Mouse (Mus musculus) CH12.LX (cell line): Measurements from ENCODE around the gene Ccdc65. TPM values are rescaled to one million over a fixed set of nuclear protein-coding genes. Genes with fewer than 3 reads are reported as not detected.

ENCODE experiments used
- DNase-seq: peaks from one replicate; pipeline ENCODE4 v3.0.0-alpha.2; 2013; ENCODE audit errors: extremely low read depth
- H3K27ac ChIP-seq: 2 replicates; pipeline ENCODE4 v1.5.1; 2012; ENCODE audit warnings: low read depth, mild to moderate bottlenecking, control low read depth, moderate library complexity; ENCODE audit not compliant: insufficient read depth
- H3K27me3 ChIP-seq: replicated peaks from 2 replicates; pipeline ENCODE3; 2012; ENCODE audit warnings: inconsistent platforms
- H3K36me3 ChIP-seq, 2 experiments: replicated peaks in 1 of 2; 2 replicates each; pipeline versions ENCODE3 to v1.6.1; 2012; ENCODE audit warnings: inconsistent platforms in 1 of 2, low read length in 1 of 2, mild to moderate bottlenecking in 1 of 2, mixed read lengths in 1 of 2, moderate library complexity in 1 of 2; ENCODE audit not compliant: control insufficient read depth in 1 of 2, insufficient read depth in 1 of 2
- H3K4me1 ChIP-seq, 2 experiments: 2 replicates each; pipeline ENCODE4 v1.6.1; 2012; ENCODE audit warnings: inconsistent platforms in 1 of 2, moderate library complexity in 1 of 2; ENCODE audit not compliant: insufficient read depth in 2 of 2, control insufficient read depth in 1 of 2
- H3K4me2 ChIP-seq: 2 replicates; pipeline ENCODE4 v1.6.1; 2012; ENCODE audit warnings: low read depth, mild to moderate bottlenecking, control low read depth; ENCODE audit not compliant: poor library complexity, insufficient read depth, severe bottlenecking
- H3K4me3 ChIP-seq, 3 experiments: fragments of 150-350 bp in 1 of 3; sonication (generic) in 1 of 3; replicated peaks in 1 of 3; 2 replicates each; pipeline versions ENCODE3 to v1.5.1; 2011 to 2012; ENCODE audit warnings: low read depth in 2 of 3, low read length in 2 of 3, mild to moderate bottlenecking in 2 of 3, moderate library complexity in 2 of 3, control low read depth in 1 of 3, improper control_type of control experiment in 1 of 3, inconsistent platforms in 1 of 3, mixed read lengths in 1 of 3; ENCODE audit not compliant: poor library complexity in 1 of 3
- H3K79me2 ChIP-seq: replicated peaks from 2 replicates; pipeline ENCODE4 v1.6.1; 2012; ENCODE audit warnings: mild to moderate bottlenecking, moderate library complexity; ENCODE audit not compliant: control insufficient read depth, poor library complexity, insufficient read depth, severe bottlenecking; ENCODE audit errors: extremely low read depth
- H3K9ac ChIP-seq: 2 replicates; pipeline ENCODE4 v1.6.1; 2012; ENCODE audit warnings: low read depth, mild to moderate bottlenecking, control low read depth, moderate library complexity; ENCODE audit not compliant: insufficient read depth
- H3K9me3 ChIP-seq: replicated peaks from 2 replicates; pipeline ENCODE3; 2012; ENCODE audit warnings: low read length, inconsistent platforms, mixed read lengths
- BHLHE40 ChIP-seq: IDR thresholded peaks from 2 replicates; pipeline ENCODE4 v1.6.1; 2011; ENCODE audit warnings: mild to moderate bottlenecking, low read depth, low read length, improper control_type of control experiment
- CHD1 ChIP-seq: IDR thresholded peaks from 2 replicates; pipeline ENCODE4 v1.6.1; 2012; ENCODE audit warnings: low read depth, low read length, improper control_type of control experiment, inconsistent platforms
- CTCF ChIP-seq, 2 experiments: IDR thresholded peaks in 1 of 2; conservative IDR thresholded peaks in 1 of 2; 2 replicates each; pipeline ENCODE4 v1.5.1; 2011 to 2012; ENCODE audit warnings: low read depth in 2 of 2, low read length in 2 of 2, improper control_type of control experiment in 1 of 2, inconsistent platforms in 1 of 2, mild to moderate bottlenecking in 1 of 2, moderate library complexity in 1 of 2
- E2F4 ChIP-seq: IDR thresholded peaks from 2 replicates; pipeline ENCODE4 v1.6.1; 2011; ENCODE audit warnings: low read depth, low read length, improper control_type of control experiment; ENCODE audit not compliant: insufficient replicate concordance
- EP300 ChIP-seq: IDR thresholded peaks from 2 replicates; pipeline ENCODE4 v1.6.1; 2011; ENCODE audit warnings: low read length, improper control_type of control experiment
- GABPA ChIP-seq: IDR thresholded peaks from 2 replicates; pipeline ENCODE4 v1.6.1; 2012; ENCODE audit warnings: low read depth, low read length, improper control_type of control experiment, inconsistent platforms; ENCODE audit not compliant: insufficient replicate concordance
- HCFC1 ChIP-seq: IDR thresholded peaks from 2 replicates; pipeline ENCODE4 v1.6.1; 2012; ENCODE audit warnings: low read depth, mild to moderate bottlenecking, inconsistent platforms, low read length, improper control_type of control experiment
- JUN ChIP-seq: IDR thresholded peaks from 2 replicates; pipeline ENCODE4 v1.6.1; 2011; ENCODE audit warnings: low read depth, mild to moderate bottlenecking, low read length, improper control_type of control experiment, moderate library complexity; ENCODE audit not compliant: insufficient read depth
- JUND ChIP-seq: conservative IDR thresholded peaks from 2 replicates; pipeline ENCODE4 v1.6.1; 2011; ENCODE audit warnings: low read depth, low read length, improper control_type of control experiment
- KAT2A ChIP-seq: IDR thresholded peaks from 2 replicates; pipeline ENCODE4 v1.6.1; 2012; ENCODE audit warnings: low read length, improper control_type of control experiment, inconsistent platforms; ENCODE audit not compliant: insufficient replicate concordance
- MAFK ChIP-seq: IDR thresholded peaks from 2 replicates; pipeline ENCODE4 v1.6.1; 2011; ENCODE audit warnings: low read length, improper control_type of control experiment; ENCODE audit not compliant: insufficient replicate concordance
- MAX ChIP-seq: IDR thresholded peaks from 2 replicates; pipeline ENCODE4 v1.6.1; 2011; ENCODE audit warnings: low read length, improper control_type of control experiment
- MAZ ChIP-seq: IDR thresholded peaks from 2 replicates; pipeline ENCODE4 v1.6.1; 2012; ENCODE audit warnings: low read depth, mild to moderate bottlenecking, inconsistent platforms, low read length, improper control_type of control experiment, moderate library complexity
- MEF2A ChIP-seq: IDR thresholded peaks from 2 replicates; pipeline ENCODE4 v1.6.1; 2014; ENCODE audit warnings: low read depth, mild to moderate bottlenecking, inconsistent platforms, low read length, improper control_type of control experiment, borderline replicate concordance
- MYC ChIP-seq: IDR thresholded peaks from 2 replicates; pipeline ENCODE4 v1.6.1; 2011; ENCODE audit warnings: low read depth, mild to moderate bottlenecking, improper control_type of control experiment, low read length
- NRF1 ChIP-seq: IDR thresholded peaks from 2 replicates; pipeline ENCODE4 v1.6.1; 2014; ENCODE audit warnings: low read depth, mild to moderate bottlenecking, inconsistent platforms, low read length, improper control_type of control experiment, moderate library complexity
- PAX5 ChIP-seq: IDR thresholded peaks from 2 replicates; pipeline ENCODE4 v1.6.1; 2012; ENCODE audit warnings: low read length, inconsistent platforms, mixed read lengths
- POLR2A ChIP-seq: IDR thresholded peaks from 2 replicates; pipeline ENCODE4 v1.6.1; 2011; ENCODE audit warnings: low read depth, mild to moderate bottlenecking, improper control_type of control experiment, low read length
- POLR2AphosphoS2 ChIP-seq: IDR thresholded peaks from 2 replicates; pipeline ENCODE4 v1.6.1; 2011; ENCODE audit warnings: low read depth, low read length, improper control_type of control experiment
- RAD21 ChIP-seq: IDR thresholded peaks from 2 replicates; pipeline ENCODE4 v1.6.1; 2011; ENCODE audit warnings: low read depth, mild to moderate bottlenecking, low read length, improper control_type of control experiment, moderate library complexity
- RCOR1 ChIP-seq: conservative IDR thresholded peaks from 2 replicates; pipeline ENCODE4 v1.6.1; 2012; ENCODE audit warnings: low read depth, mild to moderate bottlenecking, inconsistent platforms, low read length, improper control_type of control experiment
- SIN3A ChIP-seq: IDR thresholded peaks from 2 replicates; pipeline ENCODE4 v1.6.1; 2012; ENCODE audit warnings: low read length, improper control_type of control experiment, inconsistent platforms
- SMC3 ChIP-seq: IDR thresholded peaks from 2 replicates; pipeline ENCODE4 v1.6.1; 2011; ENCODE audit warnings: low read depth, low read length, improper control_type of control experiment
- TBP ChIP-seq: conservative IDR thresholded peaks from 2 replicates; pipeline ENCODE4 v1.6.1; 2011; ENCODE audit warnings: low read depth, low read length, improper control_type of control experiment
- TCF12 ChIP-seq: IDR thresholded peaks from 2 replicates; pipeline ENCODE4 v1.6.1; 2014; ENCODE audit warnings: low read depth, mild to moderate bottlenecking, inconsistent platforms, low read length, improper control_type of control experiment
- UBTF ChIP-seq: IDR thresholded peaks from 2 replicates; pipeline ENCODE4 v1.6.1; 2012; ENCODE audit warnings: low read depth, mild to moderate bottlenecking, inconsistent platforms, low read length, improper control_type of control experiment, moderate library complexity
- USF1 ChIP-seq: IDR thresholded peaks from 2 replicates; pipeline ENCODE4 v1.6.1; 2014; ENCODE audit warnings: low read depth, mild to moderate bottlenecking, inconsistent platforms, low read length, improper control_type of control experiment
- USF2 ChIP-seq: conservative IDR thresholded peaks from 2 replicates; pipeline ENCODE4 v1.6.1; 2011; ENCODE audit warnings: low read depth, low read length, improper control_type of control experiment
- ZC3H11A ChIP-seq: IDR thresholded peaks from 2 replicates; pipeline ENCODE4 v1.6.1; 2012; ENCODE audit warnings: low read depth, mild to moderate bottlenecking, inconsistent platforms, low read length, improper control_type of control experiment
- ZKSCAN1 ChIP-seq: IDR thresholded peaks from 2 replicates; pipeline ENCODE4 v1.6.1; 2012; ENCODE audit warnings: low read depth, inconsistent platforms, low read length, improper control_type of control experiment, borderline replicate concordance
- ZMIZ1 ChIP-seq: IDR thresholded peaks from 2 replicates; pipeline ENCODE4 v1.6.1; 2012; ENCODE audit warnings: low read depth, mild to moderate bottlenecking, inconsistent platforms, low read length, improper control_type of control experiment
- ZNF384 ChIP-seq: IDR thresholded peaks from 2 replicates; pipeline ENCODE4 v1.6.1; 2012; ENCODE audit warnings: low read depth, low read length, improper control_type of control experiment, inconsistent platforms
- dilution Hi-C: fragments of 300-500 bp; cut with MboI; formaldehyde crosslinking; loops from 2 replicates; pipeline ENCODE4 v1.14.3; 2020; ENCODE audit warnings: low sequenced_read_pairs; ENCODE audit not compliant: extremely low pct_unique_long_range_greater_than_20kb, extremely low pct_ligation_motif_present
- in situ Hi-C: fragments of 300-500 bp; cut with MboI; formaldehyde crosslinking; loops from 3 replicates; pipeline ENCODE4 v1.14.3; 2019; ENCODE audit warnings: low sequenced_read_pairs, low pct_ligation_motif_present, low pct_unique_long_range_greater_than_20kb, mixed read lengths
- polyA plus RNA-seq: library from polyadenylated mRNA; unstranded; fragments of >175 nt; gene quantifications from 2 replicates; pipeline ENCODE4 v1.2.1, GENCODE M21; 2012; ENCODE audit warnings: low read depth; ENCODE audit not compliant: insufficient read length
- total RNA-seq, 2 experiments: library from RNA; depleted of rRNA; stranded (reverse); fragments of 300-350 nt in 1 of 2; fragments of >200 nt in 1 of 2; gene quantifications; 2 replicates each; pipeline ENCODE4 v1.2.3; 2012 to 2014

Gene Ccdc65
- total and polyA plus RNA-seq, 3 experiments: 0.11 to 0.13 TPM; not detected in 1

GRCm38 (mm10) chr15:98704312-98704711, 3.7 kb upstream of the Ccdc65 start:
- Histone ChIP-seq H3K4me3 (no peak overlapping the region), H3K4me1 (peaks cover 4 to 16% of the 10 kb centered on the region in 2 experiments; a peak in 3 of 4 replicates), H3K4me2 (no peak overlapping the region), H3K9me3 (peaks cover 7% of the 10 kb centered on the region), H3K9ac (no peak overlapping the region), H3K27ac (no peak overlapping the region), H3K27me3 (peaks cover 86% of the 10 kb centered on the region), H3K79me2 (no peaks in the 10 kb centered on the region), H3K36me3 (no peaks in the 10 kb centered on the region)
- TF ChIP-seq MAZ (no peak), SMC3 (no peak), ZC3H11A (no peak), NRF1 (no peak), HCFC1 (no peak), MAFK (no peak), POLR2AphosphoS2 (no peak), BHLHE40 (no peak), RAD21 (no peak), POLR2A (no peak)
- DNase-seq: no peak
- in situ Hi-C loops: no loop called here
- dilution Hi-C loops: no loop called here

GRCm38 (mm10) chr15:98710442-98710841, 2.4 kb downstream of the Ccdc65 start:
- Histone ChIP-seq H3K27ac (no peak overlapping the region), H3K79me2 (no peaks in the 10 kb centered on the region), H3K9me3 (no peaks in the 10 kb centered on the region), H3K9ac (no peak overlapping the region), H3K4me2 (no peak overlapping the region), H3K4me3 (no peak overlapping the region), H3K4me1 (peaks cover 0 to 11% of the 10 kb centered on the region in 2 experiments; a peak in 1 of 4 replicates), H3K27me3 (peaks cover 41% of the 10 kb centered on the region), H3K36me3 (no peaks in the 10 kb centered on the region)
- in situ Hi-C loops (no loop called here), dilution Hi-C loops (no loop called here)
- DNase-seq: peak; percentile 83
- no peak for TF ChIP-seq RCOR1
- TF ChIP-seq MAX: peak; percentile 39; the same call in 1 of the 2 replicates
- no peak for TF ChIP-seq JUND
- no peak for TF ChIP-seq GABPA
- no peak for TF ChIP-seq KAT2A
- no peak for TF ChIP-seq MAFK
- TF ChIP-seq MEF2A: 0 out of 2 replicates have a peak, but pooled peaks have one; percentile 18
- TF ChIP-seq USF1: no peak
- no peak for TF ChIP-seq CHD1
- no peak for TF ChIP-seq NRF1
- TF ChIP-seq ZNF384: no peak
- TF ChIP-seq USF2: no peak
- peak; percentile 60 for TF ChIP-seq RAD21
- peak; percentile 94 to 99 for TF ChIP-seq CTCF (conservative IDR thresholded peaks at IDR 0.05 in 1 of 2, IDR thresholded peaks at IDR 0.05 in 1 of 2; ENCODE audit: low read depth in 2 of 2, low read length in 2 of 2)
- no peak for TF ChIP-seq TBP
- peak; percentile 24; the same call in 1 of the 2 replicates for TF ChIP-seq HCFC1
- no peak for TF ChIP-seq E2F4
- TF ChIP-seq ZMIZ1: no peak
- no peak for TF ChIP-seq ZKSCAN1
- TF ChIP-seq TCF12: 0 out of 2 replicates have a peak, but pooled peaks have one; percentile 26
- TF ChIP-seq JUN: no peak
- 0 out of 2 replicates have a peak, but pooled peaks have one; percentile 24 for TF ChIP-seq SIN3A
- no peak for TF ChIP-seq EP300
- TF ChIP-seq UBTF: no peak
- no peak for TF ChIP-seq POLR2AphosphoS2
- peak; percentile 74; the same call in 1 of the 2 replicates for TF ChIP-seq MYC
- no peak for TF ChIP-seq PAX5
- TF ChIP-seq MAZ: no peak
- no peak for TF ChIP-seq POLR2A
